12 mouse cellular contexts compared by ENCODE assay signal in the genomic region with DNA sequence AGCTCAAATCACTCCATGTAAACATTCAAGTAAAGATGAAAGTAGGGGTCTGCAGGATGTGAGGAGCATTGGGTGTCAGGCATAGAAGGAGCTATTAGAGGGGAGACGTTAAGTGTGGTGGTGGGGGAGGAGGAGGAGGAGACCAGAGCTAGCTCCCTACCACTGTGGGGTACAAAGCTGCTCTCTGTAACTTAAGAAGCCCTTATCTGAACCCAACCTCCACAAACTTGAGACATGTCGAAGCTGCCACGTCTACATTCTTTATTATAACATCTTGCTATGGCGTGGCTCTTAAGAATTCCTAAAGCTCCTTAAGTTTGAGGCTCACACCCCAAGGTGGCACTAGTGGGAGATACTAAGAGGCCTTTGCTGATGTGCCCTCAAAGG. TPM values are rescaled to one million over a fixed set of nuclear protein-coding genes. Genes with fewer than 3 reads are reported as not detected.
DNase-seq lines count a peak whose midpoint lies in the region; ATAC-seq lines count a peak whose summit lies in the region.
"Had no signal": no experiment of that assay in that cellular context is flagged by ENCODE, and none has a peak within 500 bp of the region (broad histone marks: within the 10 kb centered on the region; RNA-seq: fewer than 3 reads in every experiment).

No protein-coding gene starts in this region.

- 0 out of 2 replicates have a peak overlapping the region, but pooled peaks have one; percentile 36 for H3K9ac ChIP-seq in heart, embryonic 11.5 days (ENCODE audit: low read depth, low read length)
- H3K9ac ChIP-seq in liver, embryonic 12.5 days, result no peak overlapping the region
- H3K9ac ChIP-seq in embryonic facial prominence, embryonic 14.5 days (ENCODE audit: low read depth, low read length), result no peak overlapping the region
- H3K9ac ChIP-seq in stomach, embryonic 14.5 days (replicated peaks; ENCODE audit: low read depth, low read length), result no peak overlapping the region
- H3K9ac ChIP-seq: forebrain, embryonic 15.5 days had no signal

- no peaks in the 10 kb centered on the region for H3K36me3 ChIP-seq in heart, embryonic 11.5 days (ENCODE audit: control insufficient read depth, insufficient read depth, low read length)
- no peaks in the 10 kb centered on the region for H3K36me3 ChIP-seq in liver, embryonic 12.5 days
- no peaks in the 10 kb centered on the region for H3K36me3 ChIP-seq in embryonic facial prominence, embryonic 14.5 days (ENCODE audit: control insufficient read depth, insufficient read depth, low read length)
- H3K36me3 ChIP-seq in stomach, embryonic 14.5 days (ENCODE audit: control insufficient read depth, insufficient read depth, low read length), result no peaks in the 10 kb centered on the region
- H3K36me3 ChIP-seq: forebrain, embryonic 15.5 days had no signal

- no peaks in the 10 kb centered on the region for H3K9me3 ChIP-seq in heart, embryonic 11.5 days (replicated peaks; ENCODE audit: control insufficient read depth, low read length)
- no peaks in the 10 kb centered on the region for H3K9me3 ChIP-seq in liver, embryonic 12.5 days (replicated peaks)
- H3K9me3 ChIP-seq in embryonic facial prominence, embryonic 14.5 days (ENCODE audit: control insufficient read depth, low read length), result no peaks in the 10 kb centered on the region
- H3K9me3 ChIP-seq in stomach, embryonic 14.5 days (ENCODE audit: control insufficient read depth, low read depth, low read length), result no peaks in the 10 kb centered on the region
- H3K9me3 ChIP-seq: forebrain, embryonic 15.5 days had no signal

- H3K4me1 ChIP-seq in heart, embryonic 11.5 days (ENCODE audit: control insufficient read depth, insufficient read depth, low read length), result peaks cover 45% of the 10 kb centered on the region
- H3K4me1 ChIP-seq in liver, embryonic 12.5 days, result peaks cover 80% of the 10 kb centered on the region
- H3K4me1 ChIP-seq in embryonic facial prominence, embryonic 14.5 days (ENCODE audit: control insufficient read depth, insufficient read depth, low read length), result peaks cover 63% of the 10 kb centered on the region
- H3K4me1 ChIP-seq in stomach, embryonic 14.5 days (ENCODE audit: control insufficient read depth, insufficient read depth, low read length), result peaks cover 35% of the 10 kb centered on the region

- ATAC-seq in heart, embryonic 11.5 days (replicated peaks; ENCODE audit: insufficient number of reproducible peaks, low FRiP score, low TSS enrichment), result no peak
- ATAC-seq in liver, embryonic 12.5 days, result no peak
- ATAC-seq in embryonic facial prominence, embryonic 14.5 days (ENCODE audit: low read depth), result peak; percentile 30
- ATAC-seq in stomach, embryonic 14.5 days (ENCODE audit: insufficient number of reproducible peaks, insufficient read depth, low FRiP score, low read depth), result peak; percentile 54; the same call in 1 of the 2 replicates
- ATAC-seq: hindbrain, embryonic 16.5 days had no signal

- H3K27ac ChIP-seq in heart, embryonic 11.5 days (ENCODE audit: low read depth, low read length), result peak overlapping the region; percentile 94
- peak overlapping the region; percentile 73 for H3K27ac ChIP-seq in liver, embryonic 12.5 days
- peak overlapping the region; percentile 98 for H3K27ac ChIP-seq in embryonic facial prominence, embryonic 14.5 days (replicated peaks; ENCODE audit: low read depth, low read length)
- peak overlapping the region; percentile 96 for H3K27ac ChIP-seq in stomach, embryonic 14.5 days (ENCODE audit: low read length)
- H3K27ac ChIP-seq: forebrain, embryonic 15.5 days had no signal

- 11% methylated on average over 4 of the region's 4 CpGs for WGBS in heart, embryonic 11.5 days (ENCODE audit: insufficient replicate concordance)
- WGBS in liver, embryonic 12.5 days (ENCODE audit: insufficient replicate concordance), result 36% methylated on average over 4 of the region's 4 CpGs
- WGBS in embryonic facial prominence, embryonic 14.5 days, result 17% methylated on average over 4 of the region's 4 CpGs
- 17% methylated on average over 4 of the region's 4 CpGs for WGBS in stomach, embryonic 14.5 days

- H3K27me3 ChIP-seq in heart, embryonic 11.5 days (ENCODE audit: control insufficient read depth, insufficient read depth, low read length), result no peaks in the 10 kb centered on the region
- H3K27me3 ChIP-seq in liver, embryonic 12.5 days (replicated peaks), result no peaks in the 10 kb centered on the region
- H3K27me3 ChIP-seq in embryonic facial prominence, embryonic 14.5 days (replicated peaks; ENCODE audit: control insufficient read depth, insufficient read depth, low read length), result no peaks in the 10 kb centered on the region
- H3K27me3 ChIP-seq in stomach, embryonic 14.5 days (ENCODE audit: control insufficient read depth, insufficient read depth, low read length), result no peaks in the 10 kb centered on the region
- H3K27me3 ChIP-seq: forebrain, embryonic 15.5 days had no signal

- no peak for DNase-seq in heart, postnatal 36 days
- no peak for DNase-seq in liver
- DNase-seq in embryonic facial prominence, embryonic 14.5 days (ENCODE audit: low spot score), result peak; percentile 82
- no peak for DNase-seq in cerebellum, postnatal 10 days
- DNase-seq in gastrocnemius, postnatal 4 days (ENCODE audit: low spot score in 2 of 2), result no peak
- DNase-seq: cerebellum, adult 9-10 months; layer of hippocampus, adult 9-11 months had no signal

- H3K4me2 ChIP-seq in heart, embryonic 11.5 days, result no peak overlapping the region
- H3K4me2 ChIP-seq in liver, embryonic 12.5 days, result no peak overlapping the region
- H3K4me2 ChIP-seq in embryonic facial prominence, embryonic 14.5 days (ENCODE audit: low read depth, low read length), result no peak overlapping the region
- H3K4me2 ChIP-seq in stomach, embryonic 14.5 days (replicated peaks; ENCODE audit: low read depth, low read length), result no peak overlapping the region
- H3K4me2 ChIP-seq: forebrain, embryonic 15.5 days had no signal

- intact Hi-C loops in heart, postnatal 36 days (cut with DNase I), result loop anchor here (5.0 kb wide), 1 partner anchor 56 kb away; no protein-coding TSS in a partner anchor

- H3K4me3 ChIP-seq in heart, embryonic 11.5 days (ENCODE audit: low read depth, low read length), result no peak overlapping the region
- H3K4me3 ChIP-seq in liver, embryonic 12.5 days, result no peak overlapping the region
- no peak overlapping the region for H3K4me3 ChIP-seq in embryonic facial prominence, embryonic 14.5 days (ENCODE audit: low read depth, low read length)
- no peak overlapping the region for H3K4me3 ChIP-seq in stomach, embryonic 14.5 days (ENCODE audit: low read depth, low read length)
- H3K4me3 ChIP-seq: forebrain, embryonic 15.5 days had no signal

RNA-seq across cellular contexts. Expression of a gene that starts 20.1 kb away (rescaled TPM):
- 39.7 and 44.5 TPM in 2 replicates for polyA plus RNA-seq in heart, embryonic 11.5 days (2014; fragmentation: Nextera tagmentation; extraction: Ambion mirVana)
- 1 to 10 TPM; 2.1 to 2.4 TPM for total RNA-seq in heart, postnatal 36 days (2021)
- polyA plus RNA-seq in liver, embryonic 12.5 days (2016; fragmentation: Nextera tagmentation; extraction: Ambion mirVana), result 9.3 and 10.4 TPM in 2 replicates
- 32.5 and 48.4 TPM in 2 replicates for polyA plus RNA-seq in embryonic facial prominence, embryonic 14.5 days (2014; fragmentation: Nextera tagmentation; extraction: Ambion mirVana)
- 36.7 and 47.2 TPM in 2 replicates for polyA plus RNA-seq in stomach, embryonic 14.5 days (2014; fragmentation: Nextera tagmentation; extraction: Ambion mirVana)
- 10 to 100 TPM; 60.0 to 67.4 TPM for total RNA-seq in gastrocnemius, postnatal 4 days (2021)

Comparison
In these comparisons a context has a peak if more than half of its experiments do, and no peak if none do; other contexts are left out.
1. ATAC-seq: peak in embryonic facial prominence, embryonic 14.5 days (single experiment) and stomach, embryonic 14.5 days (single experiment); none in heart, embryonic 11.5 days (single experiment) and liver, embryonic 12.5 days (single experiment).
2. Peak in every context shown above with its lines, with median percentiles within 50 percentile points of each other: H3K27ac ChIP-seq.